Mouse (Mus musculus) CH12.LX (cell line): Measurements from ENCODE around the gene Il11. TPM values are rescaled to one million over a fixed set of nuclear protein-coding genes. Genes with fewer than 3 reads are reported as not detected.
A peak's percentile ranks its signal among the peaks of the same experiment; 100 is the strongest.

Source experiments
- DNase-seq: peaks from one replicate; pipeline ENCODE4 v3.0.0-alpha.2; 2013; ENCODE audit errors: extremely low read depth
- H3K27ac ChIP-seq: 2 replicates; pipeline ENCODE4 v1.5.1; 2012; ENCODE audit warnings: low read depth, mild to moderate bottlenecking, control low read depth, moderate library complexity; ENCODE audit not compliant: insufficient read depth
- H3K27me3 ChIP-seq: replicated peaks from 2 replicates; pipeline ENCODE3; 2012; ENCODE audit warnings: inconsistent platforms
- H3K36me3 ChIP-seq, 2 experiments: replicated peaks in 1 of 2; 2 replicates each; pipeline versions ENCODE3 to v1.6.1; 2012; ENCODE audit warnings: inconsistent platforms in 1 of 2, low read length in 1 of 2, mild to moderate bottlenecking in 1 of 2, mixed read lengths in 1 of 2, moderate library complexity in 1 of 2; ENCODE audit not compliant: control insufficient read depth in 1 of 2, insufficient read depth in 1 of 2
- H3K4me1 ChIP-seq, 2 experiments: 2 replicates each; pipeline ENCODE4 v1.6.1; 2012; ENCODE audit warnings: inconsistent platforms in 1 of 2, moderate library complexity in 1 of 2; ENCODE audit not compliant: insufficient read depth in 2 of 2, control insufficient read depth in 1 of 2
- H3K4me2 ChIP-seq: 2 replicates; pipeline ENCODE4 v1.6.1; 2012; ENCODE audit warnings: low read depth, mild to moderate bottlenecking, control low read depth; ENCODE audit not compliant: poor library complexity, insufficient read depth, severe bottlenecking
- H3K4me3 ChIP-seq, 3 experiments: fragments of 150-350 bp in 1 of 3; sonication (generic) in 1 of 3; replicated peaks in 1 of 3; 2 replicates each; pipeline versions ENCODE3 to v1.5.1; 2011 to 2012; ENCODE audit warnings: low read depth in 2 of 3, low read length in 2 of 3, mild to moderate bottlenecking in 2 of 3, moderate library complexity in 2 of 3, control low read depth in 1 of 3, improper control_type of control experiment in 1 of 3, inconsistent platforms in 1 of 3, mixed read lengths in 1 of 3; ENCODE audit not compliant: poor library complexity in 1 of 3
- H3K79me2 ChIP-seq: replicated peaks from 2 replicates; pipeline ENCODE4 v1.6.1; 2012; ENCODE audit warnings: mild to moderate bottlenecking, moderate library complexity; ENCODE audit not compliant: control insufficient read depth, poor library complexity, insufficient read depth, severe bottlenecking; ENCODE audit errors: extremely low read depth
- H3K9ac ChIP-seq: 2 replicates; pipeline ENCODE4 v1.6.1; 2012; ENCODE audit warnings: low read depth, mild to moderate bottlenecking, control low read depth, moderate library complexity; ENCODE audit not compliant: insufficient read depth
- H3K9me3 ChIP-seq: replicated peaks from 2 replicates; pipeline ENCODE3; 2012; ENCODE audit warnings: low read length, inconsistent platforms, mixed read lengths
- CHD2 ChIP-seq: IDR thresholded peaks from 2 replicates; pipeline ENCODE4 v1.6.1; 2011; ENCODE audit warnings: low read length, improper control_type of control experiment
- CTCF ChIP-seq, 2 experiments: IDR thresholded peaks in 1 of 2; conservative IDR thresholded peaks in 1 of 2; 2 replicates each; pipeline ENCODE4 v1.5.1; 2011 to 2012; ENCODE audit warnings: low read depth in 2 of 2, low read length in 2 of 2, improper control_type of control experiment in 1 of 2, inconsistent platforms in 1 of 2, mild to moderate bottlenecking in 1 of 2, moderate library complexity in 1 of 2
- ELF1 ChIP-seq: IDR thresholded peaks from 2 replicates; pipeline ENCODE4 v1.6.1; 2014; ENCODE audit warnings: low read depth, mild to moderate bottlenecking, inconsistent platforms, low read length, improper control_type of control experiment
- EP300 ChIP-seq: IDR thresholded peaks from 2 replicates; pipeline ENCODE4 v1.6.1; 2011; ENCODE audit warnings: low read length, improper control_type of control experiment
- ETS1 ChIP-seq: conservative IDR thresholded peaks from 2 replicates; pipeline ENCODE4 v1.6.1; 2012; ENCODE audit warnings: low read depth, mild to moderate bottlenecking, inconsistent platforms, low read length, improper control_type of control experiment, moderate library complexity
- HCFC1 ChIP-seq: IDR thresholded peaks from 2 replicates; pipeline ENCODE4 v1.6.1; 2012; ENCODE audit warnings: low read depth, mild to moderate bottlenecking, inconsistent platforms, low read length, improper control_type of control experiment
- IRF4 ChIP-seq: IDR thresholded peaks from 2 replicates; pipeline ENCODE4 v1.6.1; 2014; ENCODE audit warnings: low read depth, mild to moderate bottlenecking, inconsistent platforms, low read length, improper control_type of control experiment
- MAFK ChIP-seq: IDR thresholded peaks from 2 replicates; pipeline ENCODE4 v1.6.1; 2011; ENCODE audit warnings: low read length, improper control_type of control experiment; ENCODE audit not compliant: insufficient replicate concordance
- MAX ChIP-seq: IDR thresholded peaks from 2 replicates; pipeline ENCODE4 v1.6.1; 2011; ENCODE audit warnings: low read length, improper control_type of control experiment
- MAZ ChIP-seq: IDR thresholded peaks from 2 replicates; pipeline ENCODE4 v1.6.1; 2012; ENCODE audit warnings: low read depth, mild to moderate bottlenecking, inconsistent platforms, low read length, improper control_type of control experiment, moderate library complexity
- MEF2A ChIP-seq: IDR thresholded peaks from 2 replicates; pipeline ENCODE4 v1.6.1; 2014; ENCODE audit warnings: low read depth, mild to moderate bottlenecking, inconsistent platforms, low read length, improper control_type of control experiment, borderline replicate concordance
- MXI1 ChIP-seq: IDR thresholded peaks from 2 replicates; pipeline ENCODE4 v1.6.1; 2011; ENCODE audit warnings: mild to moderate bottlenecking, low read depth, low read length, improper control_type of control experiment
- MYC ChIP-seq: IDR thresholded peaks from 2 replicates; pipeline ENCODE4 v1.6.1; 2011; ENCODE audit warnings: low read depth, mild to moderate bottlenecking, improper control_type of control experiment, low read length
- NELFE ChIP-seq: IDR thresholded peaks from 2 replicates; pipeline ENCODE4 v1.6.1; 2011; ENCODE audit warnings: low read depth, low read length, improper control_type of control experiment
- POLR2A ChIP-seq: IDR thresholded peaks from 2 replicates; pipeline ENCODE4 v1.6.1; 2011; ENCODE audit warnings: low read depth, mild to moderate bottlenecking, improper control_type of control experiment, low read length
- POLR2AphosphoS2 ChIP-seq: IDR thresholded peaks from 2 replicates; pipeline ENCODE4 v1.6.1; 2011; ENCODE audit warnings: low read depth, low read length, improper control_type of control experiment
- RAD21 ChIP-seq: IDR thresholded peaks from 2 replicates; pipeline ENCODE4 v1.6.1; 2011; ENCODE audit warnings: low read depth, mild to moderate bottlenecking, low read length, improper control_type of control experiment, moderate library complexity
- RCOR1 ChIP-seq: conservative IDR thresholded peaks from 2 replicates; pipeline ENCODE4 v1.6.1; 2012; ENCODE audit warnings: low read depth, mild to moderate bottlenecking, inconsistent platforms, low read length, improper control_type of control experiment
- SIN3A ChIP-seq: IDR thresholded peaks from 2 replicates; pipeline ENCODE4 v1.6.1; 2012; ENCODE audit warnings: low read length, improper control_type of control experiment, inconsistent platforms
- SMC3 ChIP-seq: IDR thresholded peaks from 2 replicates; pipeline ENCODE4 v1.6.1; 2011; ENCODE audit warnings: low read depth, low read length, improper control_type of control experiment
- TCF12 ChIP-seq: IDR thresholded peaks from 2 replicates; pipeline ENCODE4 v1.6.1; 2014; ENCODE audit warnings: low read depth, mild to moderate bottlenecking, inconsistent platforms, low read length, improper control_type of control experiment
- USF1 ChIP-seq: IDR thresholded peaks from 2 replicates; pipeline ENCODE4 v1.6.1; 2014; ENCODE audit warnings: low read depth, mild to moderate bottlenecking, inconsistent platforms, low read length, improper control_type of control experiment
- USF2 ChIP-seq: conservative IDR thresholded peaks from 2 replicates; pipeline ENCODE4 v1.6.1; 2011; ENCODE audit warnings: low read depth, low read length, improper control_type of control experiment
- ZMIZ1 ChIP-seq: IDR thresholded peaks from 2 replicates; pipeline ENCODE4 v1.6.1; 2012; ENCODE audit warnings: low read depth, mild to moderate bottlenecking, inconsistent platforms, low read length, improper control_type of control experiment
- ZNF384 ChIP-seq: IDR thresholded peaks from 2 replicates; pipeline ENCODE4 v1.6.1; 2012; ENCODE audit warnings: low read depth, low read length, improper control_type of control experiment, inconsistent platforms
- dilution Hi-C: fragments of 300-500 bp; cut with MboI; formaldehyde crosslinking; loops from 2 replicates; pipeline ENCODE4 v1.14.3; 2020; ENCODE audit warnings: low sequenced_read_pairs; ENCODE audit not compliant: extremely low pct_unique_long_range_greater_than_20kb, extremely low pct_ligation_motif_present
- in situ Hi-C: fragments of 300-500 bp; cut with MboI; formaldehyde crosslinking; loops from 3 replicates; pipeline ENCODE4 v1.14.3; 2019; ENCODE audit warnings: low sequenced_read_pairs, low pct_ligation_motif_present, low pct_unique_long_range_greater_than_20kb, mixed read lengths
- polyA plus RNA-seq: library from polyadenylated mRNA; unstranded; fragments of >175 nt; gene quantifications from 2 replicates; pipeline ENCODE4 v1.2.1, GENCODE M21; 2012; ENCODE audit warnings: low read depth; ENCODE audit not compliant: insufficient read length
- total RNA-seq, 2 experiments: library from RNA; depleted of rRNA; stranded (reverse); fragments of 300-350 nt in 1 of 2; fragments of >200 nt in 1 of 2; gene quantifications; 2 replicates each; pipeline ENCODE4 v1.2.3; 2012 to 2014

Il11 gene
- total and polyA plus RNA-seq, 3 experiments, result 0.17 TPM; not detected in 2

DNA sequence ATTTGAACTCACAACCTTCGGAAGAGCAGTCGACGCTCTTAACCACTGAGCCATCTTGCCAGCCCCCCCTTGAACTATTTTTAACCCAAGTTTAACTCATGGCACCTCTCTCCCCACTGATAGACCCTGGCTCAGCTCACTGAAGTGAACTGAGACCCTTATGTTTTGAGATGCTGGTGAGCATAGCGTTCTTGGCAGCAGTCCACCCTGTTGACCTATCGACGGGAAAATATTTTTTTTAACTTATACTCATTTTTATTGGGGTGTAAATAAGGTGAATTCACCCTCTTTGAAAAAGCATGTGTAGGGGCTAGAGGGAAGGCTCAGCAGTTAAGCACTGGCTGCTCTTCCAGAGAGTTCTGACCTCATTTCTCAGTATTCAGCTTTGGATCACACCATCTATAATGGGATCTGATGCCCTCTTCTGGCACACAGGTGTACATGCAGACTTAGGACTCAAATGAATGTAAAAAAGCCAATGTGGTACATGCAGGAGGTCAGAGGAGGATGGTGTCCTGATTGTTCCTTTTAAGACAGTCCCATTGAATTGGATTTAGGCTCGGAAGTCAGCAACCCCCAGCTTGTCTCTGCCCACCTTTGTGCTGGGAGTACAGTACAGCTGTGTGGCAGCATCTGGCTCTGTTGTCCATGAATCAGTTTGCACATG is 13.2 kb upstream of the Il11 start:
- H3K4me2 ChIP-seq, result no peak overlapping the region
- in situ Hi-C loops, result no loop called here
- peaks cover 24% of the 10 kb centered on the region for H3K79me2 ChIP-seq
- no peak for DNase-seq
- dilution Hi-C loops, result no loop called here
- peaks cover 5 to 26% of the 10 kb centered on the region in 2 experiments; a peak in 2 of 4 replicates for H3K4me1 ChIP-seq
- H3K27me3 ChIP-seq, result no peaks in the 10 kb centered on the region
- no peak for TF ChIP-seq MAFK
- peak; percentile 11; the same call in 1 of the 2 replicates for TF ChIP-seq MXI1
- TF ChIP-seq POLR2A, result peak; percentile 61; the same call in 1 of the 2 replicates
- no peak for TF ChIP-seq HCFC1
- 0 out of 2 replicates have a peak, but pooled peaks have one; percentile 12 for TF ChIP-seq MEF2A
- no peak for TF ChIP-seq NELFE
- TF ChIP-seq USF2, result no peak
- TF ChIP-seq RCOR1, result 0 out of 2 replicates have a peak, but pooled peaks have one; percentile 19
- 0 out of 2 replicates have a peak, but pooled peaks have one; percentile 42 for TF ChIP-seq MAZ
- no peak for TF ChIP-seq MAX
- no peak for TF ChIP-seq USF1
- no peak for TF ChIP-seq SIN3A
- 0 out of 2 replicates have a peak, but pooled peaks have one; percentile 10 for TF ChIP-seq TCF12
- TF ChIP-seq ELF1, result no peak
- peak; percentile 24 for TF ChIP-seq RAD21
- TF ChIP-seq EP300, result no peak
- TF ChIP-seq SMC3, result peak; percentile 44
- no peak for TF ChIP-seq ZNF384
- TF ChIP-seq ETS1, result no peak
- TF ChIP-seq ZMIZ1, result peak; percentile 22; the same call in 1 of the 2 replicates
- peak; percentile 94 for TF ChIP-seq POLR2AphosphoS2
- TF ChIP-seq CHD2, result 0 out of 2 replicates have a peak, but pooled peaks have one; percentile 13
- peak; percentile 59; the same call in 1 of the 2 replicates for TF ChIP-seq MYC
- TF ChIP-seq CTCF (conservative IDR thresholded peaks at IDR 0.05 in 1 of 2, IDR thresholded peaks at IDR 0.05 in 1 of 2; ENCODE audit: low read depth in 2 of 2, low read length in 2 of 2), result peak; percentile 49 to 58
- TF ChIP-seq IRF4, result 0 out of 2 replicates have a peak, but pooled peaks have one; percentile 14
- H3K9me3 ChIP-seq, result no peaks in the 10 kb centered on the region
- H3K27ac ChIP-seq, result no peak overlapping the region
- H3K9ac ChIP-seq, result no peak overlapping the region
- no peak overlapping the region for H3K4me3 ChIP-seq
- peaks cover 39 to 55% of the 10 kb centered on the region in 2 experiments for H3K36me3 ChIP-seq
